Mouse (Mus musculus) yolk sac, embryonic 10.5 days (tissue): Measurements from ENCODE around the gene P2rx6.

Experiments
- DNase-seq: peaks from one replicate; pipeline ENCODE4 v3.0.0-alpha.2; 2017; ENCODE audit warnings: low spot score

Gene P2rx6

GRCm38 (mm10) chr16:17561751-17562208 lies at the start of gene P2rx6:
Gene P2rx6 (plus strand): TSS chr16:17561885.
- peak; percentile 56 for DNase-seq

- DNase-seq: no peak
Measured at GRCm38 (mm10) chr16:17518910-17519309, 42.8 kb upstream of the P2rx6 start.

GRCm38 (mm10) chr16:17524156-17524555 lies 37.5 kb upstream of the P2rx6 start:
- no peak for DNase-seq

GRCm38 (mm10) chr16:17525524-17525923 lies 36.2 kb upstream of the P2rx6 start:
- DNase-seq: no peak

GRCm38 (mm10) chr16:17526223-17526622 lies 35.5 kb upstream of the P2rx6 start:
- peak; percentile 63 for DNase-seq

- DNase-seq: no peak
Measured at GRCm38 (mm10) chr16:17527606-17528005, 34.1 kb upstream of the P2rx6 start.

GRCm38 (mm10) chr16:17528276-17528675 lies 33.4 kb upstream of the P2rx6 start:
- no peak for DNase-seq

- DNase-seq: no peak
Measured at GRCm38 (mm10) chr16:17529981-17530586, 31.6 kb upstream of the P2rx6 start.

- DNase-seq: peak; percentile 96
Measured at GRCm38 (mm10) chr16:17530640-17531288, 30.9 kb upstream of the P2rx6 start, which contains the start of gene Thap7. Gene Thap7 (minus strand): TSS chr16:17531136.

GRCm38 (mm10) chr16:17532271-17532670 lies 29.4 kb upstream of the P2rx6 start:
- no peak for DNase-seq

GRCm38 (mm10) chr16:17532676-17533329 lies 28.9 kb upstream of the P2rx6 start:
- DNase-seq: no peak

- no peak for DNase-seq
Measured at GRCm38 (mm10) chr16:17536584-17536983, 25.1 kb upstream of the P2rx6 start.

GRCm38 (mm10) chr16:17542632-17543031 lies 19.1 kb upstream of the P2rx6 start:
- DNase-seq: no peak

- DNase-seq: no peak
Measured at GRCm38 (mm10) chr16:17552837-17553236, 8.8 kb upstream of the P2rx6 start.

- DNase-seq: peak; percentile 91
Measured at GRCm38 (mm10) chr16:17553910-17554685, 7.6 kb upstream of the P2rx6 start.

GRCm38 (mm10) chr16:17554702-17555101 lies 7.0 kb upstream of the P2rx6 start:
- DNase-seq: peak; percentile 51

- DNase-seq: no peak
Measured at GRCm38 (mm10) chr16:17556180-17556579, 5.5 kb upstream of the P2rx6 start.

GRCm38 (mm10) chr16:17556907-17557306 lies 4.8 kb upstream of the P2rx6 start:
- DNase-seq: no peak

- peak; percentile 72 for DNase-seq
Measured at GRCm38 (mm10) chr16:17557947-17558480, 3.7 kb upstream of the P2rx6 start.

- DNase-seq: peak; percentile 55
Measured at GRCm38 (mm10) chr16:17558811-17559210, 2.9 kb upstream of the P2rx6 start.

GRCm38 (mm10) chr16:17559396-17560027 lies 2.2 kb upstream of the P2rx6 start:
- no peak for DNase-seq
